Mouse (Mus musculus) hindbrain, embryonic 16.5 days (tissue): ENCODE measurements around the gene Rit1. TPM values are rescaled to one million over a fixed set of nuclear protein-coding genes. Genes with fewer than 3 reads are reported as not detected.
"Not testable (repeated sequence)": the region's sequence is repeated elsewhere in the genome, so short reads cannot be mapped to it uniquely, and the experiment has no call there.

Source experiments
- ATAC-seq: fragments of 200-750 bp; cut with Nextera tagmentation; 2 replicates; pipeline ENCODE4 v1.8.0; 2017; ENCODE audit warnings: moderate TSS enrichment, moderate library complexity
- H3K27ac ChIP-seq: fragments of 300-500 bp; sonication (generic); 2 replicates; pipeline ENCODE4 v1.5.1; 2014; ENCODE audit warnings: low read depth, mild to moderate bottlenecking, control low read depth, low read length, moderate library complexity
- H3K27me3 ChIP-seq: fragments of 300-500 bp; sonication (generic); replicated peaks from 2 replicates; pipeline ENCODE4 v1.6.1; 2014; ENCODE audit warnings: low read length; ENCODE audit not compliant: control insufficient read depth, insufficient read depth
- H3K36me3 ChIP-seq: fragments of 300-500 bp; sonication (generic); 2 replicates; pipeline ENCODE4 v1.6.1; 2014; ENCODE audit warnings: mild to moderate bottlenecking, low read length, moderate library complexity, mixed read lengths; ENCODE audit not compliant: control insufficient read depth, insufficient read depth
- H3K4me1 ChIP-seq: fragments of 300-500 bp; sonication (generic); 2 replicates; pipeline ENCODE4 v1.6.1; 2014; ENCODE audit warnings: low read depth, low read length; ENCODE audit not compliant: control insufficient read depth, insufficient read depth
- H3K4me2 ChIP-seq: fragments of 300-500 bp; sonication (generic); 2 replicates; pipeline ENCODE4 v1.6.1; 2014; ENCODE audit warnings: mild to moderate bottlenecking, low read length, control low read depth, moderate library complexity
- H3K4me3 ChIP-seq: fragments of 300-500 bp; sonication (generic); 2 replicates; pipeline ENCODE4 v1.5.1; 2014; ENCODE audit warnings: mild to moderate bottlenecking, low read length, control low read depth, moderate library complexity
- H3K9ac ChIP-seq: fragments of 300-500 bp; sonication (generic); 2 replicates; pipeline ENCODE4 v1.6.1; 2014; ENCODE audit warnings: low read depth, mild to moderate bottlenecking, control low read depth, low read length, moderate library complexity
- H3K9me3 ChIP-seq: fragments of 300-500 bp; sonication (generic); 2 replicates; pipeline ENCODE4 v1.6.1; 2014; ENCODE audit warnings: mild to moderate bottlenecking, low read length, moderate library complexity; ENCODE audit not compliant: control insufficient read depth
- WGBS: fragments of 180-500 bp; shearing (Covaris S2); extraction: QIAGEN DNeasy Blood & Tissue Kit; methylation state at CpG from one replicate; pipeline ENCODE4 v1.1.7; 2014; 5-methylcytosine and 5-hydroxymethylcytosine counted together
- polyA plus RNA-seq: library from polyadenylated mRNA; unstranded; fragments of >200 nt; fragmentation: Nextera tagmentation; extraction: Ambion mirVana; gene quantifications from 2 replicates; pipeline ENCODE4 v1.2.1, GENCODE M21; 2015

Rit1 gene
- polyA plus RNA-seq, 1 experiment from 2014 or later, result 72.2 TPM

DNA sequence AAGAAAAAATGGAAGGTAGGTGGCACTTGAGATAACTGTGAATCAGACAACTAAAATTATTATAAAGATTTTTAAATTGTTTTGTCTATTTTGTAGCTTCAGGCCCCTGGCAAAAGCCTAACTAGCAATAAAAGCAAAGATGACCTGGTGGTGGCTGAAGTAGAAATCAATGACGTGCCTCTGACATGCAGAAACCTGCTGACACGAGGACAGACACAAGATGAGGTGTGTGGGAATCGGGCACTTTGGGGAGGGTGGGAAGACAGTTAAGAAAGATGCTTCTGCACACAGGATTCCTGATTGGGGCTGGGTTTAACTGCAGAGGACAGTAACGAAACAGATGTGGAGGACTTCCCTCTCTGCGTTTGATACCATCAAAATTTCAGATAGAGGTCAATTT is 27.6 kb upstream of the Rit1 start:
- Histone ChIP-seq H3K9me3 (no peaks in the 10 kb centered on the region), H3K4me1 (peaks cover 21% of the 10 kb centered on the region), H3K4me2 (no peak overlapping the region), H3K27ac (no peak overlapping the region), H3K4me3 (no peak overlapping the region), H3K27me3 (no peaks in the 10 kb centered on the region), H3K9ac (no peak overlapping the region), H3K36me3 (peaks cover 34% of the 10 kb centered on the region)
- WGBS, result 92% methylated on average over 5 of the region's 5 CpGs
- ATAC-seq, result no peak

DNA sequence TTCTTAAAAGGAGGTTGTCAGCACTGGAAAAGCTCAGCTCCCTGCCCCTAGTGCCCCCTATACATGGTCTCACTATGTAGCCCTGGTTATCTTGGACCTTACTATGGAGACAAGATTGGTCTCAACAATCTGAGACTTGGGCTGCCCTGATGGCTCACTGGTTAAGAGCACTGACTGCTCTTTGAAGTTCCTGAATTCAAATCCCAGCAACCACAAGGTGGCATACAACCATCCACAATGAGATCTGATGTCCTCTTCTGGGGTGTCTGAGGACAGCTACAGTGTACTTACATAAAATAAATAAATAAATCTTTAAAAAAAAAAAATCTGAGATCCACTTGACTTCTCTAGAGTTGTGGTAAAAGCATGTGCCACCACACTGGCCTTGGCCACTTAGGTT is 21.1 kb upstream of the Rit1 start:
- Histone ChIP-seq H3K4me3 (no peak overlapping the region), H3K36me3 (peaks cover 68% of the 10 kb centered on the region), H3K9ac (no peak overlapping the region), H3K9me3 (no peaks in the 10 kb centered on the region), H3K27ac (no peak overlapping the region), H3K27me3 (no peaks in the 10 kb centered on the region), H3K4me1 (no peaks in the 10 kb centered on the region), H3K4me2 (no peak overlapping the region)
- ATAC-seq, result no peak

GRCm38 (mm10) chr3:88698051-88698450 is 18.6 kb upstream of the Rit1 start:
- Histone ChIP-seq H3K27me3 (no peaks in the 10 kb centered on the region), H3K9ac (no peak overlapping the region), H3K27ac (no peak overlapping the region), H3K36me3 (peaks cover 59% of the 10 kb centered on the region), H3K4me2 (no peak overlapping the region), H3K4me3 (no peak overlapping the region), H3K4me1 (no peaks in the 10 kb centered on the region), H3K9me3 (no peaks in the 10 kb centered on the region)
- no peak for ATAC-seq
- 96% methylated on average over 1 of the region's 1 CpGs for WGBS

DNA sequence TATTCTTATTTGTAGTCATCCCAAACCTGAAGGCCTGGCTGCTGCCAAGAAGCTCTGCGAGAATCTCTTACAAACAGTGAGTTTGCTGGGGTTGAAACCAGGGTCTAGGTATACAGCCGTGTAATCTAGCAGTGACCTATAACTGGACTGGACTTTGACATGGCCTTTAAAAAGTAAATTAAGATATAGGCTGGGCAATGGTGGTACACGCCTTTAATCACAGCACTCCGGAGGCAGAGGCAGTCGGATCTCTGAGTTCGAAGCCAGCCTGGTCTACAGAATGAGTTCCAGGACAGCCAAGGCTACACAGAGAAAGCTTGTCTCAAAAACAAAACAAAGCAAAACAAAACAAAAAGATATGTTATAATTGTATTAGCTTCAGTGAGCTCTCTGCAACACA is 17.8 kb upstream of the Rit1 start:
- no peak for ATAC-seq
- WGBS, result 97% methylated on average over 6 of the region's 6 CpGs

DNA sequence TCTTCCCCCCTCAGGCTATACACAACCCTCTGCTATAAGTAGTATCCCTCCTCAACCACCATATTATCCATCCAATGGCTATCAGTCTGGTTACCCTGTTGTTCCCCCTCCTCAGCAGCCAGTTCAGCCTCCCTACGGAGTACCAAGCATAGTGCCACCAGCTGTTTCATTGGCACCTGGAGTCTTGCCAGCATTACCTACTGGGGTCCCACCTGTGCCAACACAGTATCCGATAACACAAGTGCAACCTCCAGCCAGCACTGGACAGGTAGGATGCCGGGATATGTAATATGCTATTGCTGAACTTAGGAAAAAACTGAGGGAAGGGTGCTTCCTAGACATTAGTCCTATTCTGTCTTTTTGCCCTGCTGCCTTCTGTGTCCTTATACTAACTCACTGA is 16.4 kb upstream of the Rit1 start:
- no peak for ATAC-seq
- H3K27me3 ChIP-seq, result no peaks in the 10 kb centered on the region
- no peak overlapping the region for H3K4me3 ChIP-seq
- no peaks in the 10 kb centered on the region for H3K9me3 ChIP-seq
- no peak overlapping the region for H3K9ac ChIP-seq
- H3K4me2 ChIP-seq, result no peak overlapping the region
- H3K27ac ChIP-seq, result no peak overlapping the region
- peaks cover 51% of the 10 kb centered on the region for H3K36me3 ChIP-seq
- WGBS, result 88% methylated on average over 3 of the region's 3 CpGs
- H3K4me1 ChIP-seq, result no peaks in the 10 kb centered on the region

More for the DNA sequence above, 17.8 kb upstream of the Rit1 start:
- Histone ChIP-seq H3K27me3 (no peaks in the 10 kb centered on the region), H3K4me3 (no peak overlapping the region), H3K36me3 (peaks cover 55% of the 10 kb centered on the region), H3K4me2 (no peak overlapping the region), H3K4me1 (no peaks in the 10 kb centered on the region), H3K9ac (no peak overlapping the region), H3K9me3 (no peaks in the 10 kb centered on the region), H3K27ac (no peak overlapping the region)

DNA sequence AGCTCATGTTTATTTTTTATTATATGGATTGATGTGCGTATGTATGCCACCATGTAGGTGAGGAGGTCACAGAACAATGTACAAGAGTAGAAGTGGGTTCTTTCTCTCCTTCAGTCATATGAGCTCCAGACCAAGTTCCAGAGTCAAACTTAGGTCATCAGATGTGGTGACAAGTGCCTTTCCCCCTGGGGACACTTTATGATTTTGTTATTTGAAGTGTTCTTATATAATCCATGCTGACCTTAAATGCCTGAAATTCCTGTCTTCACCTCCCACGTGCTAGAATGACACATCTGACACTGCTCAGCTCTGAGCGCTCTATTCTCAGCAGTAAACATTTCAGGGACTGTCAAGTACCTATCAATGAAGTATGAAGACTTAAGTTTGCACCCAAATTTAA is 15.4 kb upstream of the Rit1 start:
- H3K4me1 ChIP-seq, result no peaks in the 10 kb centered on the region
- no peak overlapping the region for H3K4me2 ChIP-seq
- peaks cover 45% of the 10 kb centered on the region for H3K36me3 ChIP-seq
- H3K4me3 ChIP-seq, result no peak overlapping the region
- ATAC-seq, result no peak
- no peak overlapping the region for H3K9ac ChIP-seq
- no peaks in the 10 kb centered on the region for H3K9me3 ChIP-seq
- no peak overlapping the region for H3K27ac ChIP-seq
- H3K27me3 ChIP-seq, result no peaks in the 10 kb centered on the region
- 90% methylated on average over 3 of the region's 3 CpGs for WGBS

- H3K36me3 ChIP-seq, result peaks cover 33% of the 10 kb centered on the region
- no peak for ATAC-seq
These were observed 2.9 kb upstream of the Rit1 start for GRCm38 (mm10) chr3:88713709-88714108.

GRCm38 (mm10) chr3:88714725-88715124 is 1.9 kb upstream of the Rit1 start:
- Histone ChIP-seq H3K4me1 (peaks cover 8% of the 10 kb centered on the region), H3K27ac (no peak overlapping the region), H3K27me3 (no peaks in the 10 kb centered on the region), H3K4me2 (no peak overlapping the region), H3K4me3 (no peak overlapping the region), H3K9ac (no peak overlapping the region), H3K36me3 (peaks cover 27% of the 10 kb centered on the region), H3K9me3 (no peaks in the 10 kb centered on the region)
- ATAC-seq, result no peak
- 74% methylated on average over 2 of the region's 2 CpGs for WGBS

More at GRCm38 (mm10) chr3:88713709-88714108, 2.9 kb upstream of the Rit1 start:
- Histone ChIP-seq H3K4me1 (peaks cover 8% of the 10 kb centered on the region), H3K27ac (no peak overlapping the region), H3K27me3 (no peaks in the 10 kb centered on the region), H3K9ac (no peak overlapping the region), H3K4me2 (no peak overlapping the region), H3K4me3 (no peak overlapping the region), H3K9me3 (no peaks in the 10 kb centered on the region)
- 94% methylated on average over 4 of the region's 4 CpGs for WGBS

GRCm38 (mm10) chr3:88715716-88716115 is 922 bp upstream of the Rit1 start:
- not testable (repeated sequence) for H3K4me3 ChIP-seq, H3K4me2 ChIP-seq, H3K9me3 ChIP-seq, H3K4me1 ChIP-seq, H3K9ac ChIP-seq, ATAC-seq, H3K27me3 ChIP-seq, H3K27ac ChIP-seq
- peaks cover 25% of the 10 kb centered on the region; the same call in 1 of the 2 replicates for H3K36me3 ChIP-seq
- 93% methylated on average over 5 of the region's 5 CpGs for WGBS

DNA sequence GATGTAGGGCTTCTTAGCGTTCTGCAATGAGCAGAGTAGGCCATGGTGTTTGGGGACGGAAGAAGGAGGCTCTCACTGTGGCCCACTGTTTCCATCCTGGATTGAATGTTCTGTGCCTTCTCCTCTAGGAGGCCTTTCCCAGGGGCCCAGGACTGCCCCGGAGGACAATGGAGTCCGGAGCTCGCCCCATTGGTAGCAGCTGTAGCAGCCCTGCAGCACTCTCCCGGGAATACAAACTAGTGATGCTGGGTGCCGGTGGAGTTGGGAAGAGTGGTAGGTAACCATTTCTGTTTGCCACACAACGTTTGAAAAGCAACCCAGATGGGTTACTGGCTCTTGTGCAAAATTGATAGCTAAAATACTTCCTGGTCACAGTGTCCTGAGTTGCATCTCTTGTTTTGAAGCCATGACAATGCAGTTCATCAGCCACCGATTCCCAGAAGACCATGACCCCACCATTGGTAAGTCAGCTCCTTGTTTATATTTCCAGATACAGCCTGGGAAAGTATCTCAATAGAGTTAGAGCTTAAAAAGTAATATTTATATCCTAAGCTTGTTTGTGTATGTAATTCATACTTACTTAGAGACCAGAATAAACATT is 660 bp downstream of the Rit1 start:
- Histone ChIP-seq H3K27me3 (no peaks in the 10 kb centered on the region), H3K27ac (peak overlapping the region; percentile 74), H3K9ac (peak overlapping the region; percentile 73), H3K9me3 (no peaks in the 10 kb centered on the region), H3K36me3 (peaks cover 15% of the 10 kb centered on the region; the same call in 1 of the 2 replicates), H3K4me1 (peaks cover 8% of the 10 kb centered on the region), H3K4me3 (peak overlapping the region; percentile 61), H3K4me2 (peak overlapping the region; percentile 82)
- 6% methylated on average over 9 of the region's 9 CpGs for WGBS
- peak; percentile 73 for ATAC-seq
